Mouse (Mus musculus): Measurements from ENCODE around the gene Psme2.

DNA sequence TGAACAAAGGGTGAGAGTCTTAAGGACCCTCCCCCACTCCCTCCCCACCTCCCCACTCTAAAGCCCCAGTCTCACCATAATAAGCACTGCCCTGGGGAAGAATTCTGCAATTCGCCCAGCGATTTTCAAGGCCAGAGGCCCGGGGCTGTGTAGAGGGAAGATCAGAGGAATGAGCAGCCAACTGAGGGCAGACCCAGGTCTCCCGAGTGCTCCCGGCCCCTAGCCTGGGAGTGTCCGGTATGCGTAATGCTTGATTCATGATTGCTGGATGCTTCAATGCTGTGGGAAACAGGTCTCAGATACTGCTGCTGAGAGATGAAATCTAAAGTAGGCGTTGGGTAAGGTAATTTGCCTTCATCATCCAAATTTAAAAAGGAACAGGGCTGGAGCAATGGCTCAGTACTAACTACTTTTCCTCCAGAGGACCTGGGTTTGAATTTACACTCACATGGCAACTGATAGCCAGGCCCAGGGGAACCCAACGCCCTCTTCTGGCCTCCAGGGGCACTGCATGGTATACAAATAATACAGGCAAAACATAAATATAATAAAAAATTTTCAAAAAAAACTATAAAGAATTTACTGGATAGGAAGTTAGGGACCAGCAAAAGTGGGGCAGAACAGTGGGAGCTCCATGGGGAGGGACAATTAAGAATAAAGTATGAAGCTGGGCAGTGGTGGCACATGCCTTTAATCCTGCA lies 8.8 kb downstream of the Psme2 start:
- TF ChIP-seq CTCF (IDR thresholded peaks at IDR 0.05) (peak; percentile 60), EP300 (IDR thresholded peaks at IDR 0.05) (no peak)

Measured in lung, postnatal 0 days (tissue).